Mouse (Mus musculus) neural tube, embryonic 11.5 days (tissue): Measurements from ENCODE around the gene Hist1h2bl. TPM values are rescaled to one million over a fixed set of nuclear protein-coding genes. Genes with fewer than 3 reads are reported as not detected.
"Not testable (repeated sequence)": the region's sequence is repeated elsewhere in the genome, so short reads cannot be mapped to it uniquely, and the experiment has no call there.

Experiments used
- ATAC-seq: fragments of 200-750 bp; cut with Nextera tagmentation; 2 replicates; pipeline ENCODE4 v1.8.0; 2017; ENCODE audit warnings: moderate number of reproducible peaks, mild to moderate bottlenecking, moderate TSS enrichment, moderate library complexity; ENCODE audit not compliant: insufficient read depth, low FRiP score, low TSS enrichment
- DNase-seq: peaks from one replicate; pipeline ENCODE4 v3.0.0-alpha.2; 2015; ENCODE audit warnings: low spot score
- H3K27ac ChIP-seq: fragments of 300-500 bp; sonication (generic); 2 replicates; pipeline ENCODE4 v1.5.1; 2014; ENCODE audit warnings: low read depth, mild to moderate bottlenecking, low read length
- H3K27me3 ChIP-seq: fragments of 300-500 bp; sonication (generic); 2 replicates; pipeline ENCODE4 v1.6.1; 2014; ENCODE audit warnings: mild to moderate bottlenecking, low read length, mixed read lengths; ENCODE audit not compliant: control insufficient read depth, insufficient read depth
- H3K36me3 ChIP-seq: fragments of 300-500 bp; sonication (generic); 2 replicates; pipeline ENCODE4 v1.6.1; 2014; ENCODE audit warnings: mild to moderate bottlenecking, low read length, moderate library complexity, mixed read lengths; ENCODE audit not compliant: control insufficient read depth, insufficient read depth
- H3K4me1 ChIP-seq: fragments of 300-500 bp; sonication (generic); 2 replicates; pipeline ENCODE4 v1.6.1; 2014; ENCODE audit warnings: low read length, mixed read lengths; ENCODE audit not compliant: control insufficient read depth, insufficient read depth
- H3K4me2 ChIP-seq: fragments of 300-500 bp; sonication (generic); 2 replicates; pipeline ENCODE4 v1.6.1; 2014; ENCODE audit warnings: low read depth, mild to moderate bottlenecking, moderate library complexity
- H3K4me3 ChIP-seq: fragments of 300-500 bp; sonication (generic); 2 replicates; pipeline ENCODE4 v1.5.1; 2014; ENCODE audit warnings: low read depth, low read length
- H3K9ac ChIP-seq: fragments of 300-500 bp; sonication (generic); 2 replicates; pipeline ENCODE4 v1.6.1; 2014; ENCODE audit warnings: mild to moderate bottlenecking, low read length
- H3K9me3 ChIP-seq: fragments of 300-500 bp; sonication (generic); 2 replicates; pipeline ENCODE4 v1.6.1; 2016; ENCODE audit warnings: low read length; ENCODE audit not compliant: control insufficient read depth
- WGBS: fragments of 180-500 bp; shearing (Covaris S2); extraction: QIAGEN DNeasy Blood & Tissue Kit; methylation state at CpG from one replicate; pipeline ENCODE4 v1.1.7; 2014; 5-methylcytosine and 5-hydroxymethylcytosine counted together
- polyA plus RNA-seq: library from polyadenylated mRNA; unstranded; fragments of >200 nt; fragmentation: Nextera tagmentation; extraction: Ambion mirVana; gene quantifications from 2 replicates; pipeline ENCODE4 v1.2.1, GENCODE M21; 2014

Hist1h2bl gene
- polyA plus RNA-seq, 1 experiment from 2014 or later = 2.3 TPM

- Histone ChIP-seq H3K4me1 (peaks cover 5% of the 10 kb centered on the region; the same call in 1 of the 2 replicates), H3K27ac (no peak overlapping the region), H3K36me3 (no peaks in the 10 kb centered on the region), H3K9ac (no peak overlapping the region), H3K27me3 (no peaks in the 10 kb centered on the region), H3K9me3 (no peaks in the 10 kb centered on the region), H3K4me3 (no peak overlapping the region), H3K4me2 (no peak overlapping the region)
- peak; percentile 86 for ATAC-seq
- WGBS = 20% methylated on average over 10 of the region's 11 CpGs
- DNase-seq = no peak
Measured at GRCm38 (mm10) chr13:21727948-21728572, 12.1 kb upstream of the Hist1h2bl start.

GRCm38 (mm10) chr13:21722993-21723836 lies 7.3 kb upstream of the Hist1h2bl start:
- no peaks in the 10 kb centered on the region for H3K36me3 ChIP-seq
- H3K4me2 ChIP-seq = no peak overlapping the region; the same call in 1 of the 2 replicates
- peaks cover 25% of the 10 kb centered on the region for H3K4me1 ChIP-seq
- H3K4me3 ChIP-seq = no peak overlapping the region; the same call in 1 of the 2 replicates
- no peaks in the 10 kb centered on the region for H3K9me3 ChIP-seq
- no peak overlapping the region for H3K27ac ChIP-seq
- ATAC-seq (no peak), DNase-seq (peak; percentile 46)
- peak overlapping the region; percentile 61; the same call in 1 of the 2 replicates for H3K9ac ChIP-seq
- H3K27me3 ChIP-seq = no peaks in the 10 kb centered on the region
- WGBS = 34% methylated on average over 5 of the region's 5 CpGs

GRCm38 (mm10) chr13:21722373-21722925 lies 6.5 kb upstream of the Hist1h2bl start:
- H3K4me3 ChIP-seq = peak overlapping the region; percentile 25
- ATAC-seq = peak; percentile 25; the same call in 1 of the 2 replicates
- H3K4me1 ChIP-seq = peaks cover 23% of the 10 kb centered on the region
- H3K27ac ChIP-seq = peak overlapping the region; percentile 90
- H3K36me3 ChIP-seq = no peaks in the 10 kb centered on the region
- DNase-seq = peak; percentile 21
- peak overlapping the region; percentile 61 for H3K9ac ChIP-seq
- H3K4me2 ChIP-seq = peak overlapping the region; percentile 45
- H3K27me3 ChIP-seq = no peaks in the 10 kb centered on the region
- 3% methylated on average over 9 of the region's 11 CpGs for WGBS
- no peaks in the 10 kb centered on the region for H3K9me3 ChIP-seq

- H3K9me3 ChIP-seq, H3K27me3 ChIP-seq, H3K36me3 ChIP-seq: not testable (repeated sequence)
- ATAC-seq (peak; percentile 94), DNase-seq (peak; percentile 85)
- Histone ChIP-seq H3K4me1 (peaks cover 20% of the 10 kb centered on the region), H3K4me3 (peak within 1 kb of the TSS; percentile 31), H3K9ac (peak within 1 kb of the TSS; percentile 80), H3K4me2 (peak within 1 kb of the TSS; percentile 57), H3K27ac (peak within 1 kb of the TSS; percentile 90)
- 0% methylated on average over 28 of the region's 37 CpGs for WGBS
Measured at GRCm38 (mm10) chr13:21721757-21722372, 5.9 kb upstream of the Hist1h2bl start, which contains the start of gene Hist1h2bm. TSS of gene Hist1h2bm (plus strand) at chr13:21722044.

GRCm38 (mm10) chr13:21721107-21721756 lies 5.3 kb upstream of the Hist1h2bl start:
- Histone ChIP-seq H3K4me2 (peak overlapping the region; percentile 57), H3K4me3 (peak overlapping the region; percentile 31)

GRCm38 (mm10) chr13:21718381-21719080 lies 2.6 kb upstream of the Hist1h2bl start:
- Histone ChIP-seq H3K27me3 (no peaks in the 10 kb centered on the region), H3K9me3 (no peaks in the 10 kb centered on the region), H3K4me1 (peaks cover 26% of the 10 kb centered on the region), H3K9ac (peak overlapping the region; percentile 61), H3K4me2 (peak overlapping the region; percentile 49), H3K4me3 (peak overlapping the region; percentile 32), H3K27ac (peak overlapping the region; percentile 65), H3K36me3 (no peaks in the 10 kb centered on the region)
- 63% methylated on average over 4 of the region's 4 CpGs for WGBS
- DNase-seq = peak; percentile 44
- ATAC-seq = no peak

More at GRCm38 (mm10) chr13:21721107-21721756, 5.3 kb upstream of the Hist1h2bl start:
- H3K9ac ChIP-seq = peak overlapping the region; percentile 80
- H3K36me3 ChIP-seq, H3K27me3 ChIP-seq, H3K9me3 ChIP-seq: not testable (repeated sequence)
- 3% methylated on average over 20 of the region's 44 CpGs for WGBS
- peaks cover 20% of the 10 kb centered on the region for H3K4me1 ChIP-seq
- ATAC-seq (peak; percentile 11; the same call in 1 of the 2 replicates), DNase-seq (peak; percentile 35)
- H3K27ac ChIP-seq = peak overlapping the region; percentile 90

GRCm38 (mm10) chr13:21717397-21718357 lies 1.7 kb upstream of the Hist1h2bl start, which contains the start of gene Hist1h3h:
TSS of gene Hist1h3h (plus strand) at chr13:21717659.
- H3K4me3 ChIP-seq = peak within 1 kb of the TSS; percentile 32
- H3K9ac ChIP-seq = peak within 1 kb of the TSS; percentile 69
- peaks cover 25% of the 10 kb centered on the region for H3K4me1 ChIP-seq
- H3K36me3 ChIP-seq, H3K9me3 ChIP-seq, H3K27me3 ChIP-seq: not testable (repeated sequence)
- ATAC-seq (peak; percentile 33), DNase-seq (peak; percentile 87)
- peak within 1 kb of the TSS; percentile 68 for H3K4me2 ChIP-seq
- H3K27ac ChIP-seq = peak within 1 kb of the TSS; percentile 87
- under 1% methylated on average over 27 of the region's 56 CpGs for WGBS
